Mouse (Mus musculus): ENCODE data around the gene Ptafr. TPM values are rescaled to one million over a fixed set of nuclear protein-coding genes. Genes with fewer than 3 reads are reported as not detected.

Ptafr gene
- 0.82 TPM for polyA plus RNA-seq (2014; fragmentation: Illumina TruSeq; extraction: RNeasy Lipid Tissue Mini Kit (QIAGEN cat#74804); ENCODE audit: low read depth, low replicate concordance)

DNA sequence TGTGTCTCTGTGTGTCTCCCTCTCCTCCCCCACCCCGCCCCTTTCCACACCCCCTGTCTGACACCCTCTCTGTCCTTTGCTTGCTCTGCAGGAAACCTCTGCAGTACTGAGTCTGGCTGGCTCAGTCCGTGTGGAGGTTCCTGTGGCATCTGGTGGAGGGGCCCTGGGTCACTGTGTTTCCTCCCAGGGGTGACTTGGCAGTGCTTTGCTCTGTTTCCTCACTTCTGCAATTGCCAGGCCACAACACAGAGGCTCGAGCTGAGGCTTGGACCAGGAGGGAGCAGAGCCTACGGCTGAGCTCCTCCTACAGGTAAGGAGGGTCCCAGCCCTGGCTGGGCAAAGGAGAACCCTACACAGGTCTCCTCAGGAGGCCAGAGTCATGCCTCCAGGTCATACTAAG, at the start of gene Ptafr:
TSS of gene Ptafr (plus strand) at position 103 of the 400 bp plus-strand sequence.

DNA sequence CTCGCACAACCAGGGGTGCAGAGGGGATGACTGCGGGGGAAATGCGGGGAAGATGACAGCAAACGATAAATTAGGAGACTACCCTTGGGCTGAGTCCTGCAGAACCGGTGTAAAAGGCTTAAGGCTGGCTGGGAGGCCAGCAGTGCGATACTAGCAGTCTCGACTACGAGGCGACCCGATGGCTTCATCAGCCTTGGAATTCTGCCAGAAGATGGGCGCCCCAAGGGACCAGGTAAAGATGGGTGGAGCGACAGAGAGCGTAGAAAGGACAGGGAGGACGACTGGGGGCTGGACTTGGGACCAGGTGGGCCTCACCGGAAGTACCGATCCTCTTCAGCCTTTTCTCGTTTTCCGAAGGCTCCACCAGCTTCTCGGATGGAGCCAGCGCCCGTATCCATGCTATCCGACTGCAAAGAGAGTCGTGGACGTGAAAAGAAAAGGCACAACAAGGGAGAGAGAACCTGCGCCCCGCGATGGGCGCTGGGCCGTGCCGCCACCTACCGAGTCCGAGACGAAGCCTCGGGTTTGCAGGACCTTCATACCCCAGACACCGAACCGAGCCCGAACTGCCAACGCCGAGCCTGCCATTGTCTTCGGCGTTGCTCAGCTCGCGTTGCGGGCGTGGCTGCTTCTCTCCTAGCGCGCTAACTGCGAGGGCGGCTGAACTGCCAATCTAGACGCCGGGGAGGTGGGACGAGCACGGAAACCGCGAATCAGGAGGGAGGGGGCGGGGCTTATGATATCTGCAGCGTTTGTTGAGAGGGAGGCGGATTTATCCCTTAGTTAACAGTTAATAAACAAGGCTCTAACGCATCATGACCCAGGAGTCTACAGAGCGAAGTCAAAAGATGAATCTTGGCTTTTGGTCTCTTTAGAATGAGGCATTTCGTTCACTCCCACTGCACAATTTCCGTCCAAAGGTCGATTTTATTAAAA, 30.6 kb upstream of the Ptafr start, which contains the start of gene Atpif1:
TSS of gene Atpif1 (minus strand) at position 679 of the 936 bp plus-strand sequence.

DNA sequence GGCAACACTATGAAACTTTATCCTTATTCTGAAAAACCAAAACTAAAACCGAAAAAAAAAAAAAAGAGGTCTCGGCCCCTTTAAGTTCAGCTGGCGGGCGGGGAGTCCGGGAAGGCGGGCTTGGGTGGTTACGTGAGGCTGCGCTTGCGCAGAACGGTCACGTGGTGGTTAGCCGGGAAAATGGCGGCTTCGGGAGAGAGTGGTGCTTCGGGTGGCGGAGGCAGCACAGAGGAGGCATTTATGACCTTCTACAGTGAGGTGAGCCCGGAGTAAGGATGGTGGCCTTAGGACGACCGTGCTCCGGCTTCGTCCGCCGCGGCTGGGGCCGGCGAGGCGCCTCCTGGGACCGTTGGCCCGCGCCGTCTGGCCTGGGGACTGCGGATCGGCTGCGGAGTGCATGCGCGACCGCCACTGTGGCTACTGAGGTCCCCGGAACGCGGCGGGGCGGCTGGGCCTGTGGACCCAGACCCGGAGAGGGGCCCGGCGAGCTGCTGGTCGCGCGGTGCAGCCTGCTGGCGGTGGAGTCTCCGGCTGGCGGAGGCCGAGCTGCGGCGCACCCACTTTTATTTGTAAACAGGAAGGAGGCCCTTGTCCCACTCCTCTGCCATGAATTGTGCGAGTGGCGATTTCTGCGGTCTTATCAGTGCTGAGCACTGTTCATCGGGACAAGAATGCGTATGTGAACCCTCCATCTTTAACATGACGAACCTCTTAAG, 28.3 kb upstream of the Ptafr start, which contains the start of gene Dnajc8:
TSS of gene Dnajc8 (plus strand) at position 145 of the 716 bp plus-strand sequence.

Other genes with a start within 250 kb of the Ptafr start
- 14.0 TPM for gene Trnau1ap, start 234.5 kb upstream of the Ptafr start, polyA plus RNA-seq (2014; fragmentation: Illumina TruSeq; extraction: RNeasy Lipid Tissue Mini Kit (QIAGEN cat#74804); ENCODE audit: low read depth, low replicate concordance)
- gene Rcc1, start 210.5 kb upstream of the Ptafr start, polyA plus RNA-seq (2014; fragmentation: Illumina TruSeq; extraction: RNeasy Lipid Tissue Mini Kit (QIAGEN cat#74804); ENCODE audit: low read depth, low replicate concordance) = 3.3 TPM
- 36.9 TPM for gene Phactr4, start 141.6 kb upstream of the Ptafr start, polyA plus RNA-seq (2014; fragmentation: Illumina TruSeq; extraction: RNeasy Lipid Tissue Mini Kit (QIAGEN cat#74804); ENCODE audit: low read depth, low replicate concordance)
- gene Med18, start 100.1 kb upstream of the Ptafr start, polyA plus RNA-seq (2014; fragmentation: Illumina TruSeq; extraction: RNeasy Lipid Tissue Mini Kit (QIAGEN cat#74804); ENCODE audit: low read depth, low replicate concordance) = 1.7 TPM
- 1.4 TPM for gene Sesn2, start 53.6 kb upstream of the Ptafr start, polyA plus RNA-seq (2014; fragmentation: Illumina TruSeq; extraction: RNeasy Lipid Tissue Mini Kit (QIAGEN cat#74804); ENCODE audit: low read depth, low replicate concordance)
- gene Atpif1, start 30.4 kb upstream of the Ptafr start, polyA plus RNA-seq (2014; fragmentation: Illumina TruSeq; extraction: RNeasy Lipid Tissue Mini Kit (QIAGEN cat#74804); ENCODE audit: low read depth, low replicate concordance) = 272 TPM
- 343 TPM for gene Dnajc8, start 28.5 kb upstream of the Ptafr start, polyA plus RNA-seq (2014; fragmentation: Illumina TruSeq; extraction: RNeasy Lipid Tissue Mini Kit (QIAGEN cat#74804); ENCODE audit: low read depth, low replicate concordance)
- gene Eya3, start 74.9 kb downstream of the Ptafr start, polyA plus RNA-seq (2014; fragmentation: Illumina TruSeq; extraction: RNeasy Lipid Tissue Mini Kit (QIAGEN cat#74804); ENCODE audit: low read depth, low replicate concordance) = 26.0 TPM
- gene Xkr8, start 168.5 kb downstream of the Ptafr start, polyA plus RNA-seq (2014; fragmentation: Illumina TruSeq; extraction: RNeasy Lipid Tissue Mini Kit (QIAGEN cat#74804); ENCODE audit: low read depth, low replicate concordance) = 4.1 TPM
- 2.1 TPM for gene Smpdl3b, start 193.2 kb downstream of the Ptafr start, polyA plus RNA-seq (2014; fragmentation: Illumina TruSeq; extraction: RNeasy Lipid Tissue Mini Kit (QIAGEN cat#74804); ENCODE audit: low read depth, low replicate concordance)
- 6.5 TPM for gene Rpa2, start 204.3 kb downstream of the Ptafr start, polyA plus RNA-seq (2014; fragmentation: Illumina TruSeq; extraction: RNeasy Lipid Tissue Mini Kit (QIAGEN cat#74804); ENCODE audit: low read depth, low replicate concordance)
- 0.47 TPM for gene Themis2, start 232.3 kb downstream of the Ptafr start, polyA plus RNA-seq (2014; fragmentation: Illumina TruSeq; extraction: RNeasy Lipid Tissue Mini Kit (QIAGEN cat#74804); ENCODE audit: low read depth, low replicate concordance)

Measured in adrenal gland, adult 10 weeks (tissue).